Mouse (Mus musculus) thymus, postnatal 36 days (tissue): ENCODE results near the gene Amd1.

ENCODE experiments used
- DNase-seq, 2 experiments: peaks; one replicate each; pipeline ENCODE4 v3.0.0; 2022; ENCODE audit warnings: mixed read lengths in 2 of 2

Amd1 gene

GRCm38 (mm10) chr10:40302140-40302985 is at the start of gene Amd1:
TSS of gene Amd1 (minus strand) at chr10:40302186.
- peak; percentile 99 for DNase-seq

- DNase-seq = no peak
These were observed 49.2 kb upstream of the Amd1 start for GRCm38 (mm10) chr10:40351156-40351555.

- DNase-seq = no peak
These were observed 48.4 kb upstream of the Amd1 start for GRCm38 (mm10) chr10:40350245-40350932.

GRCm38 (mm10) chr10:40349631-40350177 is 47.7 kb upstream of the Amd1 start:
- DNase-seq = peak; percentile 73 to 81

GRCm38 (mm10) chr10:40348566-40349536 is 46.9 kb upstream of the Amd1 start:
- peak; percentile 95 to 99 for DNase-seq

- no peak for DNase-seq
These were observed 45.5 kb upstream of the Amd1 start for GRCm38 (mm10) chr10:40347461-40347954.

- DNase-seq = no peak
These were observed 44.9 kb upstream of the Amd1 start for GRCm38 (mm10) chr10:40346776-40347403.

- DNase-seq = no peak
These were observed 40.0 kb upstream of the Amd1 start for GRCm38 (mm10) chr10:40342036-40342435.

- DNase-seq = no peak
These were observed 37.5 kb upstream of the Amd1 start, which contains the start of gene Cdk19 for GRCm38 (mm10) chr10:40339351-40339964. TSS of gene Cdk19 (plus strand) at chr10:40339564.

- DNase-seq = no peak
These were observed 30.9 kb upstream of the Amd1 start for GRCm38 (mm10) chr10:40332864-40333263.

GRCm38 (mm10) chr10:40330262-40330661 is 28.3 kb upstream of the Amd1 start:
- no peak for DNase-seq

- no peak for DNase-seq
These were observed 26.1 kb upstream of the Amd1 start for GRCm38 (mm10) chr10:40328004-40328551.

- no peak for DNase-seq
These were observed 18.3 kb upstream of the Amd1 start for GRCm38 (mm10) chr10:40320306-40320705.

GRCm38 (mm10) chr10:40316841-40317585 is 15.0 kb upstream of the Amd1 start:
- no peak for DNase-seq

GRCm38 (mm10) chr10:40312781-40313180 is 10.8 kb upstream of the Amd1 start:
- DNase-seq = no peak

- peak; percentile 17 to 41 for DNase-seq
These were observed 8.1 kb upstream of the Amd1 start for GRCm38 (mm10) chr10:40309884-40310635.

- DNase-seq = no peak
These were observed 6.0 kb upstream of the Amd1 start for GRCm38 (mm10) chr10:40307826-40308583.

GRCm38 (mm10) chr10:40305989-40306388 is 4.0 kb upstream of the Amd1 start:
- DNase-seq = peak in 1 of 2 experiments; percentile 14
